Mouse (Mus musculus) midbrain, embryonic 14.5 days (tissue): ENCODE results near the gene Tjap1. TPM values are rescaled to one million over a fixed set of nuclear protein-coding genes. Genes with fewer than 3 reads are reported as not detected.

Experiments
- ATAC-seq: fragments of 200-750 bp; cut with Nextera tagmentation; 2 replicates; pipeline ENCODE4 v1.8.0; 2017; ENCODE audit warnings: moderate number of reproducible peaks, moderate library complexity; ENCODE audit not compliant: low FRiP score, low TSS enrichment
- DNase-seq: peaks from one replicate; pipeline ENCODE4 v3.0.0-alpha.2; 2015
- H3K27ac ChIP-seq: fragments of 300-500 bp; sonication (generic); replicated peaks from 2 replicates; pipeline ENCODE4 v1.5.1; 2014; ENCODE audit warnings: mild to moderate bottlenecking, low read depth, low read length, moderate library complexity
- H3K27me3 ChIP-seq: fragments of 300-500 bp; sonication (generic); 2 replicates; pipeline ENCODE4 v1.6.1; 2014; ENCODE audit warnings: low read length, control low read depth, mixed read lengths; ENCODE audit not compliant: control insufficient read depth, insufficient read depth
- H3K36me3 ChIP-seq: fragments of 300-500 bp; sonication (generic); 2 replicates; pipeline ENCODE4 v1.6.1; 2014; ENCODE audit warnings: low read length, control low read depth; ENCODE audit not compliant: control insufficient read depth, insufficient read depth
- H3K4me1 ChIP-seq: fragments of 300-500 bp; sonication (generic); 2 replicates; pipeline ENCODE4 v1.6.1; 2014; ENCODE audit warnings: mild to moderate bottlenecking, antibody characterized with exemption, low read length, control low read depth; ENCODE audit not compliant: control insufficient read depth, insufficient read depth
- H3K4me2 ChIP-seq: fragments of 300-500 bp; sonication (generic); 2 replicates; pipeline ENCODE4 v1.6.1; 2014; ENCODE audit warnings: mild to moderate bottlenecking, low read length, moderate library complexity
- H3K4me3 ChIP-seq: fragments of 300-500 bp; sonication (generic); replicated peaks from 2 replicates; pipeline ENCODE4 v1.5.1; 2014; ENCODE audit warnings: low read depth, low read length
- H3K9ac ChIP-seq: fragments of 300-500 bp; sonication (generic); replicated peaks from 2 replicates; pipeline ENCODE4 v1.6.1; 2014; ENCODE audit warnings: mild to moderate bottlenecking, low read length, moderate library complexity
- H3K9me3 ChIP-seq: fragments of 300-500 bp; sonication (generic); 2 replicates; pipeline ENCODE4 v1.6.1; 2016; ENCODE audit warnings: low read length, control low read depth, mixed read lengths; ENCODE audit not compliant: control insufficient read depth
- WGBS: fragments of 180-500 bp; shearing (Covaris S2); extraction: QIAGEN DNeasy Blood & Tissue Kit; methylation state at CpG from one replicate; pipeline ENCODE4 v1.1.7; 2014; 5-methylcytosine and 5-hydroxymethylcytosine counted together
- polyA plus RNA-seq: library from polyadenylated mRNA; unstranded; fragments of >200 nt; fragmentation: Nextera tagmentation; extraction: Ambion mirVana; gene quantifications from 2 replicates; pipeline ENCODE4 v1.2.1, GENCODE M21; 2014

Gene Tjap1
- polyA plus RNA-seq, 1 experiment from 2014 or later, result 23.5 TPM

DNA sequence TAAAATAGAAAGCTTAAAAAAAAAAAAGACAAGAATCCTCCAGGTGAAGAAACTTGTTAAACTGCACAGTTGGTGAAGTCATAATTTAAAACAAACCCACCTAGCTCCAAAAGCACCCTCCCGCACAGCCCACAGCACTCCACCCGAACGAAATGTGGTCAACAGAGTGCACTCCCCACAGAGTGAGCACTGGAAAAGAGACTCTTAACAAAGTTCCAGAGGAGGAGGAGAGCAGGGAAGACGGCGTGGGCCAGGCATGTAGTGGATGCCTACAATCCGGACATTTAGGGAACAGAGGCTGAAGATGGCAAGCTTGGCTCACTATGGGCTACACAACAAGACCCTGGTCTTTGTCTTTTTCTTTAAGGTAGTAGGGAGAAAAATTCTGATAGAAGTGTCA, 7.8 kb downstream of the Tjap1 start:
- Histone ChIP-seq H3K9ac (0 out of 2 replicates have a peak overlapping the region, but pooled peaks have one; percentile 20), H3K4me1 (no peaks in the 10 kb centered on the region), H3K36me3 (peaks cover 33% of the 10 kb centered on the region), H3K9me3 (no peaks in the 10 kb centered on the region), H3K27ac (no peak overlapping the region), H3K4me3 (no peak overlapping the region), H3K27me3 (no peaks in the 10 kb centered on the region), H3K4me2 (no peak overlapping the region)
- ATAC-seq (no peak), DNase-seq (no peak)
- WGBS, result 91% methylated on average over 6 of the region's 6 CpGs

DNA sequence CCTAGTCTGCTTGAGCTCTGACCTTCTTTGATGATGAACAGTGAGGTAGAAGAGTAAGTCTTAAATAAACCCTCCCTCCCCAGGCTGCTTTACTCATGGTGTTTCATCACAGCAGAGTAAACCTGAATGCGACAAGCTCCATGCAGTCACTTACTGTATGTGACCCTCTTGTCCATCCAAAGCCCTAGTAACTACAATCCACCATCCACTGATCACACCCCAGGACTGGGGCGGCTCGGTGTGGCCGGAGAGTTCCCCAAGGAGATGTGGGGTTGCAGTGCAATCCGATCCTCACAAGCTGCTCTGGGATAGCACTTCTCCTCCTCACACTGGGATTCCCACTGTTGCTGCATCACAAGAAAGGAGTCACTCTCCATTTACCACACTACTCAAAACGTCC, 8.4 kb downstream of the Tjap1 start:
- no peaks in the 10 kb centered on the region for H3K27me3 ChIP-seq
- H3K9me3 ChIP-seq, result no peaks in the 10 kb centered on the region
- peaks cover 36% of the 10 kb centered on the region for H3K36me3 ChIP-seq
- H3K4me1 ChIP-seq, result no peaks in the 10 kb centered on the region
- H3K9ac ChIP-seq, result no peak overlapping the region
- no peak overlapping the region for H3K27ac ChIP-seq
- no peak overlapping the region for H3K4me2 ChIP-seq
- no peak for ATAC-seq
- 83% methylated on average over 6 of the region's 6 CpGs for WGBS
- no peak for DNase-seq
- H3K4me3 ChIP-seq, result no peak overlapping the region

DNA sequence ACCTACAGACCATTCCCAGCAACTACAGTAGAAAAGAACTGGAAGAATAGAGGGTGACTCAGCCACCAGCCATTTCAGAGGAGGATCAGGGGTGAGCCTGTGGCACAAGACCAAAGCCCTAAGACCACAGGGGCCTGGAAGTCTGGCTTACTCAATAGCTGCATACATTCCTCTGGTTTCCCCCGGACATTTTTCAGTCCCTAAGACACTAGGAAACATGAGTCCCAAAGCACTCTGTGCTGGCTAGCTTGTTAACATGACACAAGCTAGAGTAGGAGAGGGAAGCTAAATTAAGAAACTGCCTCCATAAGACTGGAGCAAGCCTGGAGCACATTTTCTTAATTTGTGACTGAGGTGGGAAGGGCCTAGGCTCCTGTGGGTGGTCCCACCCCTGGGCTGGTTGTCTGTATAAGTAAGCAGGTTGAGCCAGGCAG, 9.0 kb downstream of the Tjap1 start:
- no peak overlapping the region for H3K4me2 ChIP-seq
- H3K4me3 ChIP-seq, result no peak overlapping the region
- DNase-seq, result no peak
- no peak for ATAC-seq
- H3K27ac ChIP-seq, result no peak overlapping the region
- H3K27me3 ChIP-seq, result no peaks in the 10 kb centered on the region
- H3K4me1 ChIP-seq, result no peaks in the 10 kb centered on the region
- peaks cover 32% of the 10 kb centered on the region for H3K36me3 ChIP-seq
- 80% methylated on average over 1 of the region's 1 CpGs for WGBS
- no peak overlapping the region for H3K9ac ChIP-seq
- no peaks in the 10 kb centered on the region for H3K9me3 ChIP-seq

DNA sequence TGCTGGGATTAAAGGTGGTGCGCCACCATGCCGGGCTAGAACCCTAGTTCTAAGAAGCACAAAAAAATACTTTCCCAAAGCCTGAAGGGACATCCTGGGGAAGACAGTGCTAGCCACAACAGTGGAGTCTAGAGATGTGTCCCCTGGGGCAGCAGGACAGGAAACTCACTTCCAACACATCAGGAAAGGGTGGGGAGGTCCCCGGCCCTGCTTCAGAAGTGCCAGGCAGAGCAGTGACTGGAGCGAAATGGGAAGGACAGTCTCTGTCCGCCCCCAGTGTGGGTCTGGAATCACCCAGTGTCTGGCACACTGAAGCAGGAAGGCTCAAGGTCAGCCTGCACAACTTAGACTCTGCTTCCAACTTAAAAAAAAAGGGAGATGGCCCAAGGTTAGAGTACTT, 10.2 kb downstream of the Tjap1 start:
- H3K27me3 ChIP-seq, result no peaks in the 10 kb centered on the region
- 93% methylated on average over 5 of the region's 5 CpGs for WGBS
- no peak overlapping the region for H3K4me3 ChIP-seq
- no peaks in the 10 kb centered on the region for H3K4me1 ChIP-seq
- no peak overlapping the region for H3K9ac ChIP-seq
- H3K9me3 ChIP-seq, result no peaks in the 10 kb centered on the region
- H3K36me3 ChIP-seq, result peaks cover 32% of the 10 kb centered on the region
- ATAC-seq (no peak), DNase-seq (no peak)
- no peak overlapping the region for H3K4me2 ChIP-seq
- no peak overlapping the region for H3K27ac ChIP-seq

DNA sequence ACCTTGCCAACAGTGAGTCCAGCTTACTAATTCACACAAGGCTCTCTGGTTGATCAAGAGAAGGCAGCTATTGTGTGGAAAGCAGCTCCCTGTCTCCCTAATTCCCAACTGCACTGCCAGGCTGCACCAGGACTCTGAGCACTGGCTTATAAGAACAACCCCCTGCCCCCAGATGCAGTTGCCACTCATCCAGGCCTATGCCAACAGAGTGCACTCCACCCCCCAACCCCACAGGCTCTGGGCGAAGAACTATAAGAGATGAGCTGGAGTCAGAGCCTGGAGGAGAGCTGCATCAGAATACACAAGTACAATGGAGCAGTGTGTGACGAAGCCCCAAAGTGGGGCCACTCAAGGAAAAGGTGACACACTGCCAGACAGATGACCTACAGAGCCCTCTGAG, 10.8 kb downstream of the Tjap1 start:
- Histone ChIP-seq H3K9ac (no peak overlapping the region), H3K27me3 (no peaks in the 10 kb centered on the region), H3K27ac (no peak overlapping the region), H3K9me3 (no peaks in the 10 kb centered on the region), H3K4me3 (no peak overlapping the region), H3K4me1 (no peaks in the 10 kb centered on the region), H3K36me3 (peaks cover 32% of the 10 kb centered on the region), H3K4me2 (no peak overlapping the region)
- WGBS, result 93% methylated on average over 2 of the region's 2 CpGs
- ATAC-seq, result no peak
- no peak for DNase-seq

DNA sequence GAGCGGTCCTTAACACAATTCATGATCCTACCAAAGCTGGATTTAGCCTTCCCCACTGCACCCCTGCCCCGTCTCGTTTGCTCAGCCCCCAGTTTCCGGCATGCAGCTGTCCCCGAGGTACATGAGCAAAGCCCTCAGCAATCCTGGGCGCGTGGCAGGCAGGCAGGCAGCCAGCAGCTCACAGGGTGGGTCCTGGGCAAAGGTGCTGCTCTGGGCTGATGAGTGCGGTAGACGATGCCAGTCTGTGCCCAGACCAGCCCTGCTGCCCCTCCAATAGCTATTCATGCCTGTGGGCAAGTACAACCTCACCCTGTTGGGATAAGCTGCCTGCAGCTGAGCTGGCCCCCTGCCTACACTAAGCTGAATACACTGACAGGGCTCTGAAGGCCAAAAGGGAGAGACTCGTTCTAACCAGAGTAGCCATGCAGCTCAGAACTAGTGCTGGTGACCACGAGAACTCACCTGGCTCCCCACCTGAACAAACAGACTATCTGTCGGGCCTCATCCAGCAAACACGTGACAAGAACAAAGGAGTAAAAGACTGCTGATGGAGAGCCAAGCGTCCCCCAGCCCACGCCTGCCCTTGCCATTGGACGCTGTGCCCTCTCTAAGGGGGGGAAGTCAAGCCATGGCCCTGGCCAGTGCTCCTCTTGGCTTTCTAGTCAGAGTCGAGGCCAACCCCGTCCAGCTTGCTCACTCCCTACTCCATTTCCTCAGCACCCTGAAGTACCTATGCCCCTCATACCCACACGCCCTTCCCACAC, 12.9 kb downstream of the Tjap1 start:
- H3K9me3 ChIP-seq, result no peaks in the 10 kb centered on the region
- H3K4me2 ChIP-seq, result no peak overlapping the region
- H3K27me3 ChIP-seq, result no peaks in the 10 kb centered on the region
- H3K27ac ChIP-seq, result no peak overlapping the region
- no peak overlapping the region for H3K4me3 ChIP-seq
- ATAC-seq (no peak), DNase-seq (no peak)
- no peak overlapping the region for H3K9ac ChIP-seq
- peaks cover 34% of the 10 kb centered on the region for H3K36me3 ChIP-seq
- WGBS, result 88% methylated on average over 19 of the region's 19 CpGs
- no peaks in the 10 kb centered on the region for H3K4me1 ChIP-seq

DNA sequence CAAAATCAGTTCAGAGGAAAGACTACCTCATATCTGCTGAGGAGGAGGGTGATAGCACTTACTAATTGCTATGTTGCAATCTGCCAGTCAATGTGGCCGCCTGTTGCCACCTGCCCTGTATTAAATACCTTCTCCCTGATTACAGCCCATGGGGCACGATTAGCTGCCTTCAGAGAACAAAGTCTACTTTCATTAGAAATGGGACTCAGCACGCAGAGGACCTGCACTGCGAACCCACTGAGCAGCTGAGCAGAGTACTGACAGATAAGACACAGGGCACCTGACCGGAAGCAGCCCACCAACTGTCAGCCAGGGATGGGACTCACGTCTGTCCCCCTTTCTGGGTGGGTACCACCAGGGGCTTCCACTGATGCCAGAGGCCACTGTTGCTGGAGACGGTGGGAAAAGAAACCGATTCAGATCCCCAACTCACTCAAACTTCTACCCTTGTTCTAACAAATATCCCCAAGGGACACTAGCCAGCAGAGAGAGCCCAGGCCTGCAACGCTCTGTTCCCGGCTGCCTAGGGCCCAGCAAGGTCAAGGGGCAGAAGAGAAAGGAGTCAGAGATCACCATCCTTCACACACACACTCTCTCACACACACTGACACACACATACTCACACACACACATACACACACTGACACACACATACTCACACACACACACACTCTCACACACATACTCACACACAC, 14.7 kb downstream of the Tjap1 start:
- Histone ChIP-seq H3K9me3 (no peaks in the 10 kb centered on the region), H3K4me3 (no peak overlapping the region), H3K9ac (no peak overlapping the region), H3K4me2 (no peak overlapping the region), H3K27me3 (no peaks in the 10 kb centered on the region), H3K4me1 (no peaks in the 10 kb centered on the region), H3K27ac (no peak overlapping the region), H3K36me3 (peaks cover 40% of the 10 kb centered on the region)
- ATAC-seq (no peak), DNase-seq (no peak)
- WGBS, result 88% methylated on average over 10 of the region's 10 CpGs

DNA sequence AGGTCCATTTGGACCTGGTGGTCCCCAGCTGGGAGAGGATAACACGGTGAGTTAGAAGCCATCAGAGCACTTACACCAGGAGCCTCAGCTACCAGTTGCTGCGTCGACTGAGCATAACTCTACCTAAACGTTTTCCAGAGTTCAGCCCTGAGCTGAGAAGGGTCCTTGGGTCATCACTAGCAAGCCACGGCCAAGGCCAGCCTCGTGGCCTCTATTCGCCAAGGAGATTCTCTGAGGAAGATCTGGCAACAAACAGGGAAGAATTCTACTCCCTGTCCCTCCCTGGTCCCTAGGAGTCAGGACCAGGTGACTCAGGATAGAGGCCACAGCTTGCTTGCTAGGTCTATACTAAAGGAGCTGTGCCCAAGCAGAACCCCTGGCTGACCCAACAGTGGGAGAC, 15.3 kb downstream of the Tjap1 start:
- 84% methylated on average over 7 of the region's 7 CpGs for WGBS
- H3K9me3 ChIP-seq, result no peaks in the 10 kb centered on the region
- no peak for ATAC-seq

DNA sequence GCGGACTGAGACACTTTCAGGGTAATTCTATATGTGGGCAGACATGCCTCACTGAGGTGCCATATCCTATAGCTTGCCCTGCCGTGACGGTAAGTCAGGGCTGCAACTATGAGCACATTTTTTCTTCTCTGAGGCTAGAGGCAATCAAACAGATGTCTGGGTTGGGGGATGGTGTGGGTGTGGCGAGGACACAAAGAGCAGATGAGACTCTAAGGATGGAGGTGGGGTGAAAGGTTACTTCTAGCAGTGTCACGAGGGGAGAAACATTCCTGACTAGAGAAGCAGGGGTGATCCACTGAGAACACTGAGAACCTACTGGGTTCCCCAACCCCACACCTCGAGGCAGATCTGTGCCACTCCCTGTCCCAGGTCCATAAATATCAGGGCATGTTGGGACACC, 15.8 kb downstream of the Tjap1 start:
- Histone ChIP-seq H3K9me3 (no peaks in the 10 kb centered on the region), H3K9ac (no peak overlapping the region), H3K27ac (no peak overlapping the region), H3K4me3 (no peak overlapping the region), H3K27me3 (no peaks in the 10 kb centered on the region), H3K4me2 (no peak overlapping the region), H3K4me1 (no peaks in the 10 kb centered on the region), H3K36me3 (peaks cover 49% of the 10 kb centered on the region)
- 83% methylated on average over 6 of the region's 6 CpGs for WGBS
- DNase-seq, result no peak
- no peak for ATAC-seq

More for the DNA sequence above, 15.3 kb downstream of the Tjap1 start:
- peaks cover 47% of the 10 kb centered on the region for H3K36me3 ChIP-seq
- DNase-seq, result no peak
- H3K27me3 ChIP-seq, result no peaks in the 10 kb centered on the region
- no peak overlapping the region for H3K9ac ChIP-seq
- H3K4me3 ChIP-seq, result no peak overlapping the region
- H3K27ac ChIP-seq, result no peak overlapping the region
- no peaks in the 10 kb centered on the region for H3K4me1 ChIP-seq
- no peak overlapping the region for H3K4me2 ChIP-seq
